Mouse (Mus musculus) thymus, adult 2 months (tissue): Measurements from ENCODE around the gene Ccdc3. TPM values are rescaled to one million over a fixed set of nuclear protein-coding genes. Genes with fewer than 3 reads are reported as not detected.

Experiments used
- DNase-seq: peaks from one replicate; pipeline ENCODE4 v3.0.0; 2021
- H3K27ac ChIP-seq: fragments of 200-500 bp; 2 replicates; pipeline ENCODE4 v1.5.1; 2012; ENCODE audit warnings: low read length, control low read depth; ENCODE audit not compliant: control insufficient read depth, insufficient read depth
- H3K27me3 ChIP-seq: fragments of 200-500 bp; 2 replicates; pipeline ENCODE4 v1.6.1; 2012; ENCODE audit warnings: mild to moderate bottlenecking, low read length, moderate library complexity, mixed read lengths; ENCODE audit not compliant: control insufficient read depth, insufficient read depth
- H3K36me3 ChIP-seq: fragments of 200-500 bp; 2 replicates; pipeline ENCODE4 v1.6.1; 2012; ENCODE audit warnings: mild to moderate bottlenecking, low read length, moderate library complexity; ENCODE audit not compliant: control insufficient read depth, insufficient read depth
- H3K4me1 ChIP-seq: fragments of 200-500 bp; replicated peaks from 2 replicates; pipeline ENCODE4 v1.6.1; 2012; ENCODE audit warnings: low read length; ENCODE audit not compliant: control insufficient read depth, insufficient read depth
- H3K4me3 ChIP-seq: fragments of 200-500 bp; 2 replicates; pipeline ENCODE4 v1.5.1; 2012; ENCODE audit warnings: mild to moderate bottlenecking, low read length, control low read depth, moderate library complexity; ENCODE audit not compliant: control insufficient read depth, insufficient read depth
- CTCF ChIP-seq: fragments of 200-500 bp; IDR thresholded peaks from 2 replicates; pipeline ENCODE4 v1.5.1; 2012; ENCODE audit warnings: mild to moderate bottlenecking, control low read depth, low read length, moderate library complexity, borderline replicate concordance; ENCODE audit not compliant: control insufficient read depth, poor library complexity, insufficient read depth; ENCODE audit errors: extremely low read depth
- POLR2A ChIP-seq: fragments of 200-500 bp; IDR thresholded peaks from 2 replicates; pipeline ENCODE4 v1.6.1; 2012; ENCODE audit warnings: mild to moderate bottlenecking, low read length, control low read depth, moderate library complexity; ENCODE audit not compliant: control insufficient read depth, poor library complexity, insufficient read depth; ENCODE audit errors: extremely low read depth
- WGBS: fragments of 180-500 bp; shearing (Covaris S2); methylation state at CpG from one replicate; pipeline ENCODE4 v1.1.7; 2018; 5-methylcytosine and 5-hydroxymethylcytosine counted together
- polyA plus RNA-seq: library from polyadenylated mRNA; depleted of rRNA; stranded (reverse); fragments of >200 nt; gene quantifications from 2 replicates; pipeline ENCODE4 v1.2.3, GENCODE M21; 2012

Gene Ccdc3
- polyA plus RNA-seq, 1 experiment: 2.6 TPM

- no peak overlapping the region for H3K4me3 ChIP-seq
- no peak for DNase-seq
Measured at GRCm38 (mm10) chr2:5127369-5127768, 10.2 kb upstream of the Ccdc3 start.

GRCm38 (mm10) chr2:5129099-5129498, 8.5 kb upstream of the Ccdc3 start:
- H3K27me3 ChIP-seq: no peaks in the 10 kb centered on the region
- DNase-seq: no peak
- TF ChIP-seq CTCF (no peak), POLR2A (no peak)
- H3K4me1 ChIP-seq: no peaks in the 10 kb centered on the region
- WGBS: 67% methylated on average over 3 of the region's 3 CpGs
- no peak overlapping the region for H3K27ac ChIP-seq
- no peaks in the 10 kb centered on the region for H3K36me3 ChIP-seq
- H3K4me3 ChIP-seq: no peak overlapping the region

More at GRCm38 (mm10) chr2:5127369-5127768, 10.2 kb upstream of the Ccdc3 start:
- no peak overlapping the region for H3K27ac ChIP-seq
- TF ChIP-seq CTCF: no peak
- no peak for TF ChIP-seq POLR2A
- WGBS: 90% methylated on average over 5 of the region's 5 CpGs
- H3K36me3 ChIP-seq: no peaks in the 10 kb centered on the region
- no peaks in the 10 kb centered on the region for H3K27me3 ChIP-seq
- H3K4me1 ChIP-seq: no peaks in the 10 kb centered on the region

- no peak for DNase-seq
- no peaks in the 10 kb centered on the region for H3K27me3 ChIP-seq
- H3K4me3 ChIP-seq: no peak overlapping the region
- H3K36me3 ChIP-seq: no peaks in the 10 kb centered on the region
- no peak overlapping the region for H3K27ac ChIP-seq
- no peaks in the 10 kb centered on the region for H3K4me1 ChIP-seq
- TF ChIP-seq CTCF: no peak
- 90% methylated on average over 4 of the region's 4 CpGs for WGBS
Measured at GRCm38 (mm10) chr2:5132046-5132445, 5.5 kb upstream of the Ccdc3 start.

GRCm38 (mm10) chr2:5134959-5135743, 2.4 kb upstream of the Ccdc3 start:
- Histone ChIP-seq H3K4me3 (no peak overlapping the region), H3K27ac (no peak overlapping the region), H3K36me3 (no peaks in the 10 kb centered on the region), H3K27me3 (peaks cover 6% of the 10 kb centered on the region; the same call in 1 of the 2 replicates), H3K4me1 (no peaks in the 10 kb centered on the region)
- no peak for DNase-seq
- no peak for TF ChIP-seq POLR2A
- TF ChIP-seq CTCF: no peak
- WGBS: 84% methylated on average over 5 of the region's 5 CpGs

GRCm38 (mm10) chr2:5139961-5140360, 2.4 kb downstream of the Ccdc3 start:
- H3K27me3 ChIP-seq: peaks cover 6% of the 10 kb centered on the region; the same call in 1 of the 2 replicates
- DNase-seq: no peak
- no peak overlapping the region for H3K27ac ChIP-seq
- H3K4me3 ChIP-seq: no peak overlapping the region
- no peaks in the 10 kb centered on the region for H3K36me3 ChIP-seq
- no peak for TF ChIP-seq POLR2A
- TF ChIP-seq CTCF: no peak
- 50% methylated on average over 4 of the region's 4 CpGs for WGBS
- H3K4me1 ChIP-seq: no peaks in the 10 kb centered on the region

GRCm38 (mm10) chr2:5144446-5144845, 6.9 kb downstream of the Ccdc3 start:
- Histone ChIP-seq H3K27ac (no peak overlapping the region), H3K4me1 (no peaks in the 10 kb centered on the region), H3K4me3 (no peak overlapping the region), H3K36me3 (no peaks in the 10 kb centered on the region), H3K27me3 (no peaks in the 10 kb centered on the region)
- no peak for DNase-seq
- TF ChIP-seq POLR2A (no peak), CTCF (no peak)
- WGBS: 75% methylated on average over 6 of the region's 6 CpGs
